Mouse (Mus musculus): ENCODE measurements around the gene Ccdc115. TPM values are rescaled to one million over a fixed set of nuclear protein-coding genes. Genes with fewer than 3 reads are reported as not detected.
"Not testable (repeated sequence)": the region's sequence is repeated elsewhere in the genome, so short reads cannot be mapped to it uniquely, and the experiment has no call there.

Ccdc115 gene
- total RNA-seq, 2 experiments from 2014 or later, result 18.6 to 21.9 TPM

DNA sequence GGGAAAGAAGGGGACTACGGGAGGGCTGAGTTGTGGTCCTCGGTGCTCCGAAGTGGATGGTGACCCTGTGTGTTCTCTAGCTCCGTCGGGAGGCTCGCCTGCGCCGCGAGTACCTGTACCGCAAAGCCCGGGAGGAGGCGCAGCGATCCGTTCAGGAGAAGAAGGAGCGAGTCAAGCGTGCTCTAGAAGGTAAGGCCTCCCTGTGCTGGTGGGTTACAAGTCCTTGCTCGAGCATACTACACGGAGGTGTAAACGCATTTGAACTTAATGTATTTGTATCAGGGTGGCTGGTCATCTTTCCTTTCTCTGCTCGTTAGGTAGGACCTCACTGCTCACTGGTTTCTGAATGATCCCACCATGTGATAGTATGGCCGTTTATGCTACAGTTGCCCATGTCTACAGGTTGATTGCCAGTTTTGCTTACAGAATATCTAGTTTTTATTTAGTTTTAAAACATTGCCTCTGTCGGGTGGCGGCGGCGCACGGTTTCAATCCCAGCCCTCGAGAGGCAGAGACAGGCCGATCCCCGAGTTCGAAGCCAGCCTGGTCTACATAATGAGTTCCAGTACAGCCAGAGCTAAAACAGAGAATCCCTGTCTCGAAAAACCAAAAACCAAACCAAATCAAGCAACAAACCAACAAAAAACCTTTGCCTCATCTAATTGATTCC, 624 bp upstream of the Ccdc115 start:
- DNase-seq (ENCODE audit: low spot score in 2 of 2), result no peak

DNA sequence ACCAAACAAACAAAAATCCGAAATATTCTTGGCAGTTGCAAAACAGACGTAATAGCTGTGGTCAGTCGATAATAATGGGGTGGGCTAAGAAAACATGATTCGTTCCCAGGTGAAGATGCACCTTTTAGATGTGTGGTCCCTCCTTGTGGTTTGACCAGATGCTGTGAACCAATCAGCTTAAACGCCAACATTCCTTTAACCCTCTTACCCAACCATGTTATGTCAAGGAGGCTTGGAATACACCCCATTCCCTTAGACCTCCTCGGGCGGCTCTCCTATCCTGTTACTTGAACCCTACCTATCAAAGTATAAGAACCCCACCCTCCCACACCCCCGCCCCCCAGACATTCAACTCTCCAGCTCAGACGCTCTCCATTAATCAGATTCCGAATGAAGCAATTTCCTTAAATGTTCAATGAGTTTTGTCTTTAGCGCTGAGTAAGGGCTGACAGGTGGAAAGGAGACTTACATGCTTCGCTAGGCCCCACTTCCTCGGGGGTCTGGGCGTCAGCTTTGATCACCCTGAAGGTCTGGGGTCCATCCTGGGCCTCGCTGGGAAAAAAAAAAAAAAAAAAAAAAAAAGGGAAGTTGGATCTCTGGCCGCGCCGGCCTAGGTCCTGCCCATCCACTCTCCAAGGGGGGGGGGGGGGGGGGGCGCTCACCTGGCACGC, 956 bp downstream of the Ccdc115 start:
- DNase-seq (ENCODE audit: low spot score in 2 of 2), result no peak

DNA sequence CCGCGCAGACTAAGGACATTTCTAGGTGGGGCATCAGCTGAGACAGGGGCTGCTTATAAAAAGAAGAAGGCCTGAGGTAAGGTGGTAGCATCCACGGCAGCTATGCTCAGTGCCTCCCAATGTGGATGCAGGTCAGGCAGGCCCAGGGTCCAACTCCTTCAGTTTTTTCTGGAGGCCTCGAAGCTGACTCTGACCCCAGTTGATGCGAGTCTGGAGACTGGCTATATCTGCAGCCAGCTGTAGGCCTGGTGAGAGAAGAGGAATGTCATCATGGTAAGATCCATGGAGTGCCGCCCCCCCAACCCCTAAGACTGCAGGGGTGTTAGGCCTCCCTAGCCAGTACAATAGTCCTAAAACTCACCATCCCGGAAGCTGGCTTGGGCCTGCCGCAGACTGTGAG, 2.1 kb downstream of the Ccdc115 start:
- not testable (repeated sequence) for DNase-seq (ENCODE audit: low spot score in 2 of 2)

DNA sequence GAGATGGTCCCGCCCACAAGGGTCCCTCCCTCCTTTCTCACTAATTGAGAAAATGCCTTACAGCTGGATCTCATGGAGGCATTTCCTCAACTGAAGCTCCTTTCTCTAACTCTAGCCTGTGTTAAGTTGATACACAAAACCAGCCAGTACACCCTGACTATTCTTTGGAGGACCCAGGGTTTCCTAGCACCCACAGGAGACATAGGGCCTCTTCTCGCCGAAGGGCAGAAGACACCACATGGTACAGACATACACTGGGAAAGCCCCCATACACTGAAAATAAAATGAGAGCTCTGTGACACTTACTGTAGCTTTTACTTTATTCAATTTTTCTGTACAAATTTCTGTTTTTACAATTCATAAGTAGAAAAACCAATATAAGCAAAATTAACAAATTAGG, 3.1 kb downstream of the Ccdc115 start:
- no peak for DNase-seq (ENCODE audit: low spot score in 2 of 2)

DNA sequence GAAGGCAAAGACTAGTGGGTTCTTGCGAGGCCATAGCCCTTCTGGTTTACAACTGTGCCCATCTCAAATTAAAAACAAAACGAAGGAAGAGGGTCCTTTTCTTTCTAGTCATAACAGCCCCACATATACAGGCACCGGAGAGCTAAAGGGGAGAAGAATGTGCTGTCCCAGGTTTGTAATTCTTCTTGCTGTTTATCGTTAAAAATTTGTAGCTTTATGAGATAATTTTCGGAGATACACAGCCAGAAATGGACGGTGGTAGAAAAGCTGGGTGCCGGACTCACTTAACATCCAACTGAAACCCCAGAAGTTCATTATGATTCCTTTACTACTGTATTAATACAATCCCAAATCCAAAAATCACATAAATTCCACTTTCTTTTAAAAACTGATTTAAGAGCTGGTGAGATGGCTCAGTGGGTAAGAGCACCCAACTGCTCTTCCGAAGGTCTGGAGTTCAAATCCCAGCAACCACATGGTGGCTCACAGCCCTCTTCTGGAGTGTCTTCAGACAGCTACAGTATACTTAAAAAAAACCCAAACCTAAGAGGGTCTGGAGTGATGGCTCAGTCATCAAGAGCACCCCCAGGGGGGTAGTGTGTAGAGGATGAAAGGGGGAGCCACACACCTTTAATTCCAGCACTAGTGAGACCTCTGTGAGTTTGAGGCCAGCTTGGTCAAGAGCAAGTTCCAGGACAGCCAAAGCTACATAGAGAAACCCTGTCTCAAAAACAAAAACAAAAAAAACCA, 3.9 kb downstream of the Ccdc115 start:
- DNase-seq (ENCODE audit: low spot score in 2 of 2), result no peak

DNA sequence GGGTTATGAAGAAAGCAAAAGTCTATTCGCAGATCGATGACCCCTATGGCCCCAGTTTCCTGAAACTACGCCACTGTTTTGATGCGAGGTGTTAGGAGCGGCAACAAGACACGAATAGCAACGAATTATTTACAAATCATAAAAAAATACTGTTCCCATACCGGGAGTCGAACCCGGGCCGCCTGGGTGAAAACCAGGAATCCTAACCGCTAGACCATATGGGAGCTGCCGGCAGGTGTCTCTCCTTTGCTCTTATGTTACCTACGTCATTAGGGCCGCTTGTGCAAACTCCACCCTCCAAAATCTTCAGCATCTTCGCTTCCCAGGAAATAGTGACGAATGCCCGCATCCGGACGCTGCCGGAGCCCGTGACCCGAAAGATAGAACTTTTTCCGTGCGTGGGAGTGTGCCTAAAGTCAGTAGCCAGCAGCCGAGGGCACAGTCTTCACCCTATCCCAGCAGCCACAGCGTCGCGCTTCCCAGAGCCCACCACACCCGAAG, 4.8 kb downstream of the Ccdc115 start:
- DNase-seq (ENCODE audit: low spot score in 2 of 2), result peak; percentile 88 to 90

DNA sequence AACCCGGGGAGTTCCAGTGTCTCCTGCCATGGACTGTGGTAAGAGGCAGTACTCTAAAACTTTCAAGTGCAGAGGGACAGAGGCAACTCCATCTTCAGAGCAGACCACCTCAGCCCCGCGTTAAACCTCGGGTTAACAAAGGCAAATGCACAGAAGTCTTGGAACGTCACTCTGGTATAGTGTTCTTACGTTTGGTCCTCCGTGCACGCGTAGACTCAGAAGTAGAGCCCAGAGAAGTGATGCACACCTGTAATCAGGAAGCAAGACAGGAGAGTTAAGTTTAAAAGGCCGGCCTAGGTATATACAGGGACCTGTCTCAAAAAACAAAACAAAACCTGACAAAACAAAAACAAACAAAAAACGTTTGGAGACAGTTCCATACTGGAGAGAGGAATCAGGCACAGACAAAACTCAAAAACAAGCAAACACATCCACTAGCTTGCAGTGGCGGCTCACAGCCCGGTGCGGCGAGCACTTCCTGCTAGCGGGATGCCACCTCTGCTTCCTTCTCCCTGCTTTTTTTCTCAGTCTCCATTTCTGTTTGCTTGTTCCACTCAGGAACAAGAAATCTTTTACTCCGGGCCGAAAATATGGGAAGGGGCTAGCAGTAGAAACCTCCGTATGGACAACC, 5.5 kb downstream of the Ccdc115 start:
- no peak for DNase-seq (ENCODE audit: low spot score in 2 of 2)

DNA sequence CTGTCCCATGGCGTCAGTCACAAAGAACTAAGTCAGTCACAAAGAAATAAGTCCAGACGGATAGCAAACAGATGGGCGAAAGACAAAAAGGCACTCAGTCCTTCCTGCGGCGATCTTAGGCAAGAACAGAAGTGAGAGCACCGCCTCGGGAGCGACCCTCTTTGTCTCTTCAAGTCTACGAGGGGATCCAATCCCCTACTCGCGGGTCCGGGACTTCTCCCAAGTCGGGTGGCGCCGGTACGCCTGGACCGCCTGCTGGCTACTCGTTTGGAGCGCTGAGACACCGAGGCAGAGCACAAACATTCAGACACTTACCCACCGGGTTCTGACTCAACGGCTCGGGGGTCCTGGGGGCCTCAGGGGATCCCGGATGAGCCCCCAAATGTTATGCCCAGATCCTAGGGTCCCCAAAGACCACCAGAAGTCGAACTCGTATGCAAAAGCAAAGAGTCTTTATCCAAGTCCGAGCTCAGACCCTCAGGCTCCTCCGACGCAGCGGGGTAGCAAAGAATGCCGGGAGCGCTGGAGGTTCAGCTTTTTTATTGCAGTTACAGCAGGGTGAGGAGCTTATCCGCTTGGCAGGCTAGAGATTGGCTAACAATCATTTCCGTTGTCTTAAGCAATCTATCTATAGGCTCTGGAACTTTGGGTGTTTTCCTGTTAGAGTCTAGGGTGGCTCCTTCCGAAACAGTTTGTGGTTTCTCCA, 6.5 kb downstream of the Ccdc115 start:
- DNase-seq (ENCODE audit: low spot score in 2 of 2), result peak in 1 of 2 experiments; percentile 39

DNA sequence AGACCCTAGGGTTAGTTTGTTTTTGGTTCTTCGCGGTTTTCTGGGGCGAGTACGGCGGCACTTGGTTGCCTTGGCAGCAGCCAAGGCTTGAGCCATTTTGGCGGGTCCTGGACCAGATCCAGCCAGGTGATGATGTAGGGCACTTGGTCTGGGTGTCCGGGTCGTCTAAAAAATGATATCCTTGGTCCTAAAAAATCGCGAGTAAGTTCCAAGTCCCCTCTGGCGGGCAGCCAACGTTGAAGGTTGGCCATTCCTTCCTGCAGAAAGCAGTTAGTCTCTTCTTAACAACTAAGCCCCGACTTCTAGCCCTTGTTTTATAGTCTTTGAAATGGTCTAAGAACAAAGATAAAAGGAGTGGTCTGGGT, 7.1 kb downstream of the Ccdc115 start:
- peak; percentile 33 to 43 for DNase-seq (ENCODE audit: low spot score in 2 of 2)

DNA sequence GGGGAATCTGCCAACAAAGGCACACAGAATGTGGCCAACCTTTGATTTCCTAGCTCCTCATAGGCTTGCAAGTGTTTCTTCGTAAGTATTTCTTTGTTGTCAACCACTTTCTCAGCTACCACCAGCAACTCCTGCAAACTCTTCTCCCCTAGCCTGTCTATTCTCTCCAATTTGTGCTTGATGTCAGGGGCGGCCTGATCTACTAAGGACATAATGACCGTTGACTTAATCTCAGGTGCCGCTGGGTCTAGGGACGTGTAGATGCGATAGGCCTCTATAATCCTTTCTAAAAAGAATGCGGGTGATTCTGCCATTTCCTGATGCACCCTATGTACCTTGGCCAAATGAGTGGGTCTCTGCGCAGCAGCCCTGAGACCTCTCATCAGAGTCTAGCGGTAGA, 8.0 kb downstream of the Ccdc115 start:
- DNase-seq (ENCODE audit: low spot score in 2 of 2), result no peak

DNA sequence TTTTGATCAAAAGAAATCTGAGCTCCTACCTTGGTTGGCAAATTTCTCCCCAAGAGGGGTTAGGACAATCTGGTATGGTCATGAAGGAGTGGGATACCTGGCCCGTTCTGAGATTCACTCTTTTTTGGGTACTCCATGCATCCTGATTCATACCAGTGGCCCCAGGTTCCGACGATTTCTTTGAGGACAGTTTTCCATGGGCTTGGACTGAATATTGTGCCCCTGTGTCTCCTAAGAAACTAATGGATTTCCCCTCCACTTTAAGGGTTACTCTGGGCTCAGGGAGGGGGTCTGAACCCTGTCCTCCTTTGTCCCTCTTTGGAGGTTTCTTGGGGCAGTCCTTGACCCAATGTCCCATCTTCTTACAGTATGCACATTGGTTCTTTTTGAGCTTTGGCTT, 8.5 kb downstream of the Ccdc115 start:
- DNase-seq (ENCODE audit: low spot score in 2 of 2), result no peak

DNA sequence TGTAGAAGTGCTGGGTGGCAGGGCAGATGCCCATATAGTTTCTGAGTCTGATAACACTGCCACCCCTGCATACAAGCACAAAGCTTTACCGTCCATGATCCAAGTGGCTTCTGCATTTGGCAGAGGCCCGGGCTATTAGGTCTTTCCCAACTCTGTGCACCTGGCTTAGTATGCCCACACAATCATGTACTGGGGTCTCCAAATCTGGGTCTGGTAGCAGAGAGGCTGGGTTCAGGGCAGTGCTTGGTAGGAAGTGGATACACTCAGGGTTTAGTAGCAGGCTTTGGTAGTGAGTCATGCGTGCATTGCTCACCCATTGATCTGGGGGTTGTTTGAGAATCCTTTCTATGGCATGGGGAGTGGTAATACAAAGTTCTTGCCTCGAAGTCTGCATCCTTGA, 10.2 kb downstream of the Ccdc115 start:
- DNase-seq (ENCODE audit: low spot score in 2 of 2), result no peak

DNA sequence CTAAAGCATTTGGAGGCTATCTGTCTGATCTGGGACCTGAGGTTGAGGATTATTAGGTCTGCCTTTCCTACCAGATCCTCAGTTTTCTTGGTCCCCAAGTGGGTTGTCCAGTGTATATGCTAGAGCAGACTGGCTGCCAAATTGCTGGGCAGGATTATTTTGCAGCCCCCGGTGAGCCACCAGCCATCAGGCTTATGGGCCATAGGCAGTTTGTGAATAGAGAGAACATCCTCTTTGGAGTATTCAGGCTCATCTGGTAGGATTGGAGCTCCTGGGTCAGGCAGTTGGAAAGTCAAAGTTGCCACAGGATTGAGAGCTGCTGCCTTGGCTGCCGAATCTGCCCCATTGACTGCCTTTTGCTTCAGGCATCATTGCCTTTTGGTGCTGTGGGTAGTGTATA, 11.0 kb downstream of the Ccdc115 start:
- DNase-seq (ENCODE audit: low spot score in 2 of 2), result no peak

DNA sequence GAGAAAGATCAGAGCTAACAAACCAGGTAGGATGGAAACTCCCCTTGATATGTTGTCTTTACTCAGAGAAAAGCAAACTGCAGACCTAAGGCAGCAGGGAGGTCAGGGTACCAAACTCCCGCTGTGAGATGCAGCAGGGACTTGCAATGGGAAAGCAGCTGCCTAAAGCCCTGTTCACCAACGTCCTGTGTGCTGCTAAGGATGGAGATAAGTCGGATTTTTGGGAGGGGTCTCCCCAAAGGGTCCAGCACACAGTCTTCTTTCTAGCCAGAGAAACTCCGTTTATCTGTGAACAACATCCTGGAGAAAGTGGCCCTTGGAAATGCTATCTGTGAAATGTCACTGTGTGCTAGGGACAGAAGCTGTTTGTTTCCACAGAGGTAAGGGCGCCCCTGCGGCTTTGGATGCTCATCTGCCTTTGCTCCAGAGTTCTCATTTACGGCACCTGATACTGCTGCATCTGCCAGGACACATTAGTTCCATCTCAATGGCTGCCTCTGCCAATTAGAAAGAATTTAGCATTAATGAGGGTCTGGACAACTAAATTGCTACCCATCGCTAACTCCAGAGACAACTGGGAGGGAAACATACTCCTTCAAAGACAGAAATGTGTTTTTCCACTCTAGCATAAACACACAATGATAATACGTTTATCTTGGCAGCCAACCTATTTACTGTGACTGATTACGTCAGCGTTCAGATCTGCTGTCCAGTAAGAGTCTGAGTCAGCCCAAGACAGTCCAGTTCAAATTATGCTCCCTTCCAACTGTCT, 40.1 kb downstream of the Ccdc115 start:
- no peak for DNase-seq (ENCODE audit: low spot score in 2 of 2)

DNA sequence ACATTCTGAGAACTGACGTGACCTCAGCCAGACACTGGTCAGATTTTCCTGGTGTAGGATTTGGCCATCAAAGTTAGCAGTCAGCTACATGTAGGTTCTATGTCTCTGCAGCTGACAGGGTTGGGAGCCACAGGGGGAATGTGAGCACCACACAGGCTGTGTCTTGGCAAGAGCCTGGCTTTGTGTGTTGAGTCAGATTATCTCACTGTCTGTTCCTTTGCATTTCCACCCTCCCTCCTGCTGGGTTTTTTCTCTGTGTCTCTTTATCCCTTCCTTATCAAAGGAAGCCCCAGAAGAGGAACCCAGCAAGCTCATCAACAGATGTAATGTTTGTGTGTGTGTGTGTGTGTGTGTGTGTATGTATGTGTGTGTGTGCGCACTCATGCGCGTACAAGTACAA, 43.2 kb downstream of the Ccdc115 start:
- peak in 1 of 2 experiments; percentile 18 for DNase-seq (ENCODE audit: low spot score in 2 of 2)

DNA sequence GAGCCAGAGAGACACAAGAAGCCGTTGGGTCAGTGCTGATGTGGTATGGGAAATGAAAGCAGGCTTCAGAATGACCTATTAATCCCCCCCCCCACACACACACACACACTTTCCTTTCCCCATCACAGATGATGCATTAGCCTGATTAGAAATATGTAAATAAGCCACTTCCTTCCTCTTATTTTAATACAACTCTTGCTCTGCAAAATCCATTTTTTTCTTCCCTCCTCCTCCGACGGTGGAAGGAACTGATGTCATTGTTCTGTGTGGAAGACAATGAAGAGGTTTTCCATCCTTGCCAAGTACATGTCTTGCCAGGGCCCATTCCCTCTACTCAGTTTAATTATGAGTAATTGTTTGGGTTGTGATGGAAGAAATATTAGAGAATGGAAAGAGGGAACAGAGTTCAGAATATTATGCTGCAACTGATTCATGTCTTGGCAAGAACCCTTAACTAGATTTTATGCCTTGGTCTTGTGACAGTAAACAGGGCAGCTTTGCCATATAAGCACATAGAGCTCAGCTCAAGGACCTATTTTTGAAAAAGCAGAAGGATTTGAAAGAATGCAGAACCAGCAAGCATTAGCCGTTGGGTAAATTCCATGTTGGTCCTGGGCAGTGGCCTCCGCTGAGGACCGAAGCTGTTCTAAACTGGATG, 50.1 kb downstream of the Ccdc115 start:
- peak in 1 of 2 experiments; percentile 17 for DNase-seq (ENCODE audit: low spot score in 2 of 2)

DNA sequence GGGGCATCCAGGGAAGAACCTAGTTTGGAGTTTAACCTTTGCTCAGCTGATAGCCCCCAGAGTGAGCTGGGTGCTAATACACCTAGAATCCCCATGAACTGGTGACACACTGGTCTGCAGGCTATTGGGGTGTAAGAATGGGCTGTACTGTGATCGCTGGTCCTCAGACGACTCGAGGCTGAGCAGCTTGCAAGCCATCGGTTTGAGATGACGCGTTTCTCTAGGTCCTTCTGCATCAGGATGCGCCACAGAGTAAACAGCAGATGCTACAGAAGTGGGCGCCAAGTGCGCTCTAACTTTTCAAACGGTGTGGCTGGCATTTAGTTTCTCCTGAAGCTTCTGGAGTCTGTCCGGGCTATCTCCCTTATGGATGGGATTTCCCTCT, 50.6 kb downstream of the Ccdc115 start:
- peak; percentile 48 to 58 for DNase-seq (ENCODE audit: low spot score in 2 of 2)

DNA sequence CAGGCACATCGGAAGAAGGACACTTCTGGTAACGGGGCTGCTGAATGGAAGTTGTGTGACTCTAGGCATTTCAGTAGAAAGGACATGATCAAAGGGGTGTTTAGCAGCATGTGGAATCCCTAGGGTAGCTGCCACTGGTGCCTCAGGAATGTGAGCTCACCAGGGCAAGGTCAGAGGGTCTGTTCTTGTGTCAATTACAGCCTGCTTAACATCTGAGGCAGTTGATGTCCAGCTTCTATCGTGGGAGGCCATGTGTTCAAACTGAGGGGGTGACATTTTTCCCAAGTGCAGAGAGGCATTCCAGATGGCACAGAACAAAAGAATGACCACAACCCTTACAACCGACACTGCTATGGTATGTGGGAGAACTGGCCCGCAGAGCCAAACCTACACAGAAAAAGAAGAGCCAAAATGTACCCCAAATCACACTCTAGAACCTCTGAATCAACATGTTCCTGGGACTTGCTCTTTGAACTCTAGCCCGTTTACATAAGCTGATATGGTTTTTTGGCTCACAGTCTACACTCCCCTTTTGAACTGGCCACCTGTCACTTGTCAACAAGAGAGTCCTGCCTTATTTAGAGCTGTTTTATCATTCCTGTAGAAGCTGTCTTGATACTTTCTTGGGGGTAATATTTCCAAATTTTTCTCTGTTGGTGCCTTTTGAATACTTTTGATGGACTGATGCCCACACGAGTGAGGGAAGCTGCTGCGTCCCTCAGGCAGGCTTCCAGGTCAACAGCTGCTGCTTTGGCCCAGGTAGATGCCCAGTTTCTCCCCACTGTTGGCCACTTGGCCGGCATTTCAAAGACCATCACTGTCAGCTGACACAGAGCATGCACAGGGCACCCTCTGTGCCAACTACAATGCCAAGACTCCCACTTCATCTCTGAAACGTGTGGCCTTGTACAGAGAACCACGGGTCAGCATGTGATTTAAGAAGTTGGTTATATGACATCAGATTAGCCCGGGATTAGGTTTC, 51.8 kb downstream of the Ccdc115 start:
- DNase-seq (ENCODE audit: low spot score in 2 of 2), result peak in 1 of 2 experiments; percentile 12

All from layer of hippocampus, postnatal 10 days (tissue).